Comparison of ENCODE assay signal across 8 mouse cellular contexts in the genomic region with DNA sequence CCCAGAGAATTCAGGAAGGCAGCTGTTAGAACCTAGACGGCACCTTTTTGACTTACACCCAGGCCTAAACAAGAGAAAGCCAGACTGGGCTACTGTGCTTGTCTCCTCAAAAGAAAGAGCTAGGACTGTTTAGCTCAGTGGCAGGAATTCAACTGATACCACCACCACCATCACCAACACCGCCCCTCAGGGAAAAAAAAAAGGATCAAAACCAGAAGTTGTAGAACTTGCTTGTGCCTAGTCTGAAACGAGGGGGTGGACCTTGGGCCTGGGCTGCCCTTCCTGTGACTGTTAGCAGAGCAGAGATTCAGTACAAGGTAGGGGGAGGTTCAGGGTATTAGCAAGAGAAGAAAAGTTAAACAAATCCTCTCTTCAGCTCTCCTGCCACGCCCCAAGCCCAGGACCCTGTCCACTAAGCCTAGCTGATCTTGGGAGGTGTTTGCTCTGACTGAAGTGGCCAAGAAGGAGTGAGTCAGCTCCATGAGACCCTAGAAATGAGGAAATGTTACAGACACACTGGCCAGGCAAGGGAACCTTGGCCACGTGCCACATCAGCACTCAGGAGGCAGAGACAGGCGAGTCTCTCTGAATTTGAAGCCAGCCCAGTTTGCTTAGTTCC. TPM values are rescaled to one million over a fixed set of nuclear protein-coding genes. Genes with fewer than 3 reads are reported as not detected.
DNase-seq lines count a peak whose midpoint lies in the region; ATAC-seq and TF ChIP-seq lines count a peak whose summit lies in the region.

No protein-coding gene starts in this region.

- 54% methylated on average over 6 of the region's 6 CpGs for WGBS in heart, embryonic 13.5 days
- WGBS in limb, embryonic 10.5 days = 50% methylated on average over 6 of the region's 6 CpGs
- WGBS in midbrain, embryonic 12.5 days = 48% methylated on average over 6 of the region's 6 CpGs

- no peaks in the 10 kb centered on the region for H3K9me3 ChIP-seq in heart, embryonic 13.5 days
- H3K9me3 ChIP-seq in limb, embryonic 10.5 days (replicated peaks) = no peaks in the 10 kb centered on the region
- H3K9me3 ChIP-seq in midbrain, embryonic 12.5 days = no peaks in the 10 kb centered on the region

- H3K36me3 ChIP-seq in heart, embryonic 13.5 days = peaks cover 30% of the 10 kb centered on the region
- peaks cover 25% of the 10 kb centered on the region for H3K36me3 ChIP-seq in limb, embryonic 10.5 days
- H3K36me3 ChIP-seq in midbrain, embryonic 12.5 days = peaks cover 20% of the 10 kb centered on the region

- H3K9ac ChIP-seq in heart, embryonic 13.5 days = peak overlapping the region; percentile 95
- peak overlapping the region; percentile 76 for H3K9ac ChIP-seq in midbrain, embryonic 12.5 days (replicated peaks)

- H3K27me3 ChIP-seq in heart, embryonic 13.5 days (replicated peaks) = no peaks in the 10 kb centered on the region
- no peaks in the 10 kb centered on the region for H3K27me3 ChIP-seq in limb, embryonic 10.5 days (ENCODE audit: low read depth, poor library complexity, severe bottlenecking)
- H3K27me3 ChIP-seq in midbrain, embryonic 12.5 days = no peaks in the 10 kb centered on the region

- peak overlapping the region; percentile 98 for H3K27ac ChIP-seq in layer of hippocampus, adult 2 months
- peak overlapping the region; percentile 79 for H3K27ac ChIP-seq in heart, embryonic 13.5 days (replicated peaks)
- peak overlapping the region; percentile 91 for H3K27ac ChIP-seq in limb, embryonic 10.5 days
- H3K27ac ChIP-seq in midbrain, embryonic 12.5 days (replicated peaks) = no peak overlapping the region

- peak overlapping the region; percentile 83 for H3K4me3 ChIP-seq in layer of hippocampus, adult 2 months
- peak overlapping the region; percentile 91 for H3K4me3 ChIP-seq in heart, embryonic 13.5 days
- H3K4me3 ChIP-seq in limb, embryonic 10.5 days = peak overlapping the region; percentile 75
- H3K4me3 ChIP-seq in midbrain, embryonic 12.5 days = peak overlapping the region; percentile 70

- H3K4me1 ChIP-seq in heart, embryonic 13.5 days = peaks cover 10% of the 10 kb centered on the region
- H3K4me1 ChIP-seq in limb, embryonic 10.5 days = peaks cover 18% of the 10 kb centered on the region
- H3K4me1 ChIP-seq in midbrain, embryonic 12.5 days = peaks cover 11% of the 10 kb centered on the region

- ATAC-seq in heart, embryonic 13.5 days (ENCODE audit: extremely low read depth, insufficient number of reproducible peaks, low FRiP score, low TSS enrichment) = no peak
- no peak; the same call in 1 of the 2 replicates for ATAC-seq in midbrain, embryonic 12.5 days (ENCODE audit: low FRiP score, low read depth)

- peak overlapping the region; percentile 82 for H3K4me2 ChIP-seq in heart, embryonic 13.5 days
- peak overlapping the region; percentile 73 for H3K4me2 ChIP-seq in midbrain, embryonic 12.5 days (replicated peaks)

- TF ChIP-seq CTCF in layer of hippocampus, adult 2 months (conservative IDR thresholded peaks at IDR 0.05) = no peak

- DNase-seq in layer of hippocampus, adult 2 months (ENCODE audit: low spot score in 2 of 2) = no peak
- DNase-seq in layer of hippocampus, postnatal 14 days (ENCODE audit: low spot score in 2 of 2) = no peak
- DNase-seq in adrenal gland, postnatal 36 days = peak; percentile 54 to 55
- DNase-seq in limb, embryonic 10.5 days (ENCODE audit: low spot score) = no peak
- DNase-seq in gastrocnemius, postnatal 25 days = no peak
- DNase-seq in ovary, postnatal 14 days (ENCODE audit: low spot score) = no peak

RNA-seq across cellular contexts. Expression of a gene that starts 0.8 kb away (rescaled TPM):
- 10 to 100 TPM; 29.9 to 34.9 TPM for total RNA-seq in layer of hippocampus, adult 2 months (2021)
- total RNA-seq in layer of hippocampus, postnatal 14 days (2021) = 10 to 100 TPM; 33.8 to 37.6 TPM
- 100 to 1,000 TPM; 268 to 380 TPM for total RNA-seq in adrenal gland, postnatal 36 days (2021)
- polyA plus RNA-seq in heart, embryonic 13.5 days (2015; fragmentation: Nextera tagmentation; extraction: Ambion mirVana) = 98.8 and 114 TPM in 2 replicates
- 148 and 152 TPM in 2 replicates for polyA plus RNA-seq in limb, embryonic 10.5 days (2016; fragmentation: Nextera tagmentation; extraction: Ambion mirVana)
- polyA plus RNA-seq in midbrain, embryonic 12.5 days (2016; fragmentation: Nextera tagmentation; extraction: Ambion mirVana) = 112 and 114 TPM in 2 replicates
- 10 to 100 TPM; 12.5 to 17.1 TPM for total RNA-seq in gastrocnemius, postnatal 25 days (2021)

RNA-seq across cellular contexts. Expression of a gene that starts 13.4 kb away (rescaled TPM):
- total RNA-seq in layer of hippocampus, adult 2 months (2021) = 100 to 1,000 TPM; 352 to 358 TPM
- total RNA-seq in layer of hippocampus, postnatal 14 days (2021) = 100 to 1,000 TPM; 337 to 342 TPM
- 100 to 1,000 TPM; 243 to 258 TPM for total RNA-seq in adrenal gland, postnatal 36 days (2021)
- polyA plus RNA-seq in heart, embryonic 13.5 days (2015; fragmentation: Nextera tagmentation; extraction: Ambion mirVana) = 220 and 237 TPM in 2 replicates
- 355 and 359 TPM in 2 replicates for polyA plus RNA-seq in limb, embryonic 10.5 days (2016; fragmentation: Nextera tagmentation; extraction: Ambion mirVana)
- 320 and 330 TPM in 2 replicates for polyA plus RNA-seq in midbrain, embryonic 12.5 days (2016; fragmentation: Nextera tagmentation; extraction: Ambion mirVana)
- total RNA-seq in gastrocnemius, postnatal 25 days (2021) = 10 to 100 TPM; 58.8 to 62.0 TPM

RNA-seq across cellular contexts. Expression of a gene that starts 38.5 kb away (rescaled TPM):
- total RNA-seq in layer of hippocampus, adult 2 months (2021) = 10 to 100 TPM; 95.6 to 96.1 TPM
- total RNA-seq in layer of hippocampus, postnatal 14 days (2021) = 10 to 100 TPM; 71.0 to 73.2 TPM
- total RNA-seq in adrenal gland, postnatal 36 days (2021) = 10 to 100 TPM; 26.4 to 27.3 TPM
- 5.6 and 5.8 TPM in 2 replicates for polyA plus RNA-seq in heart, embryonic 13.5 days (2015; fragmentation: Nextera tagmentation; extraction: Ambion mirVana)
- 11.7 and 11.8 TPM in 2 replicates for polyA plus RNA-seq in limb, embryonic 10.5 days (2016; fragmentation: Nextera tagmentation; extraction: Ambion mirVana)
- 10.0 and 10.9 TPM in 2 replicates for polyA plus RNA-seq in midbrain, embryonic 12.5 days (2016; fragmentation: Nextera tagmentation; extraction: Ambion mirVana)
- total RNA-seq in gastrocnemius, postnatal 25 days (2021) = 1 to 10 TPM; 7.6 to 7.7 TPM

Comparison
In these comparisons a context has a peak if more than half of its experiments do, and no peak if none do; other contexts are left out.
1. DNase-seq: peak in adrenal gland, postnatal 36 days (2 of 2); none in layer of hippocampus, adult 2 months (0 of 2), layer of hippocampus, postnatal 14 days (0 of 2), limb, embryonic 10.5 days (single experiment), gastrocnemius, postnatal 25 days (single experiment) and ovary, postnatal 14 days (single experiment).
2. RNA of a gene that starts 0.8 kb away (total RNA-seq): 268 to 380 TPM in adrenal gland, postnatal 36 days; 33.8 to 37.6 TPM in layer of hippocampus, postnatal 14 days, 29.9 to 34.9 TPM in layer of hippocampus, adult 2 months and 12.5 to 17.1 TPM in gastrocnemius, postnatal 25 days; every median in the first group is over 4 times any median in the second.
3. Peak in every context shown above with its lines, with median percentiles within 50 percentile points of each other: H3K4me3 ChIP-seq.